Mouse (Mus musculus) heart, embryonic 13.5 days (tissue): ENCODE data around the gene Ak7. TPM values are rescaled to one million over a fixed set of nuclear protein-coding genes. Genes with fewer than 3 reads are reported as not detected.

ENCODE experiments used
- polyA plus RNA-seq: library from polyadenylated mRNA; unstranded; fragments of >200 nt; fragmentation: Nextera tagmentation; extraction: Ambion mirVana; gene quantifications from 2 replicates; pipeline ENCODE4 v1.2.1, GENCODE M21; 2015

Ak7 gene
- polyA plus RNA-seq, 1 experiment from 2014 or later = 0.13 TPM

Other genes with a start within 250 kb of the Ak7 start
- gene Bdkrb2, start 142.8 kb upstream of the Ak7 start, polyA plus RNA-seq = 0.91 and 1.1 TPM in 2 replicates
- gene Bdkrb1, start 102.9 kb upstream of the Ak7 start, polyA plus RNA-seq = not detected in 2 replicates
- gene Gskip, start 21.1 kb upstream of the Ak7 start, polyA plus RNA-seq = 20.2 and 22.9 TPM in 2 replicates
- gene Atg2b, start 20.8 kb upstream of the Ak7 start, polyA plus RNA-seq = 6.8 and 7.5 TPM in 2 replicates
- 134 and 146 TPM in 2 replicates for gene Papola, start 78.7 kb downstream of the Ak7 start, polyA plus RNA-seq